ENCODE assay signal across 10 mouse cellular contexts in genomic region chr11:102146005-102146404, GRCm38 (mm10). TPM values are rescaled to one million over a fixed set of nuclear protein-coding genes. Genes with fewer than 3 reads are reported as not detected.
DNase-seq lines count a peak whose midpoint lies in the region; ATAC-seq and TF ChIP-seq lines count a peak whose summit lies in the region.
"Had no signal": no experiment of that assay in that cellular context is flagged by ENCODE, and none has a peak within 500 bp of the region (broad histone marks: within the 10 kb centered on the region; RNA-seq: fewer than 3 reads in every experiment).

No protein-coding gene starts in this region.

- H3K9me3 ChIP-seq in heart, embryonic 14.5 days (ENCODE audit: control insufficient read depth, low read length) = no peaks in the 10 kb centered on the region
- no peaks in the 10 kb centered on the region for H3K9me3 ChIP-seq in intestine, embryonic 14.5 days (ENCODE audit: control insufficient read depth, low read length)
- no peaks in the 10 kb centered on the region for H3K9me3 ChIP-seq in liver, embryonic 14.5 days (ENCODE audit: control insufficient read depth, low read length)

- no peak for DNase-seq in heart, adult 2 months
- DNase-seq in ZHBTc4 (ENCODE audit: low read depth, low spot score) = peak; percentile 47
- peak; percentile 75 for DNase-seq in intestine, embryonic 14.5 days (ENCODE audit: low spot score)
- DNase-seq in liver, embryonic 14.5 days (ENCODE audit: low read depth in 3 of 3, low spot score in 3 of 3) = peak in 2 of 3 experiments; percentile 38 to 44
- DNase-seq in frontal cortex, postnatal 14 days (ENCODE audit: low spot score in 2 of 2) = no peak
- no peak for DNase-seq in thymus, postnatal 14 days
- DNase-seq in right cerebral cortex, postnatal 36 days (ENCODE audit: low spot score in 2 of 2) = no peak

- H3K79me2 ChIP-seq in heart, adult 2 months (replicated peaks; ENCODE audit: control insufficient read depth, insufficient read depth, low read length) = no peaks in the 10 kb centered on the region

- no peak for TF ChIP-seq EP300 in heart, adult 2 months (IDR thresholded peaks at IDR 0.05; ENCODE audit: insufficient read depth, low read depth, low read length)
- no peak for TF ChIP-seq EP300 in liver, embryonic 14.5 days (IDR thresholded peaks at IDR 0.05; ENCODE audit: low read depth)

- H3K27me3 ChIP-seq in heart, embryonic 14.5 days (ENCODE audit: control insufficient read depth, insufficient read depth, low read length) = peaks cover 54% of the 10 kb centered on the region
- H3K27me3 ChIP-seq in heart, adult 2 months (ENCODE audit: control insufficient read depth, insufficient read depth, low read length) = peaks cover 21% of the 10 kb centered on the region
- peaks cover 54% of the 10 kb centered on the region for H3K27me3 ChIP-seq in intestine, embryonic 14.5 days (replicated peaks; ENCODE audit: control insufficient read depth, insufficient read depth, low read length)
- peaks cover 39% of the 10 kb centered on the region for H3K27me3 ChIP-seq in liver, embryonic 14.5 days (ENCODE audit: control insufficient read depth, insufficient read depth, low read length)

- peak overlapping the region; percentile 71 for H3K4me2 ChIP-seq in heart, embryonic 14.5 days (ENCODE audit: low read length)
- peak overlapping the region; percentile 49 for H3K4me2 ChIP-seq in intestine, embryonic 14.5 days (ENCODE audit: low read length)
- peak overlapping the region; percentile 66 for H3K4me2 ChIP-seq in liver, embryonic 14.5 days (ENCODE audit: low read depth)

- no peak for ATAC-seq in heart, embryonic 14.5 days (ENCODE audit: insufficient number of reproducible peaks, insufficient read depth, low FRiP score, low read depth)
- 0 out of 2 replicates have a peak, but pooled peaks have one; percentile 6 for ATAC-seq in intestine, embryonic 14.5 days (replicated peaks; ENCODE audit: low FRiP score, low TSS enrichment, low read depth)
- ATAC-seq in liver, embryonic 14.5 days (ENCODE audit: insufficient read depth) = peak; percentile 67
- ATAC-seq: forebrain, embryonic 16.5 days had no signal

- H3K9ac ChIP-seq in heart, embryonic 14.5 days (ENCODE audit: low read length) = peak overlapping the region; percentile 58
- H3K9ac ChIP-seq in heart, adult 2 months (ENCODE audit: low read depth, low read length) = no peak overlapping the region
- H3K9ac ChIP-seq in intestine, embryonic 14.5 days (ENCODE audit: low read length) = no peak overlapping the region
- H3K9ac ChIP-seq in liver, embryonic 14.5 days (replicated peaks) = peak overlapping the region; percentile 58

- 4% methylated on average over 16 of the region's 16 CpGs for WGBS in heart, embryonic 14.5 days
- whole genome bisulfite sequencing in heart, adult 2 months = 5% methylated on average over 16 of the region's 16 CpGs
- 5% methylated on average over 16 of the region's 16 CpGs for WGBS in intestine, embryonic 14.5 days
- WGBS in liver, embryonic 14.5 days (ENCODE audit: insufficient replicate concordance) = under 1% methylated on average over 16 of the region's 16 CpGs

- H3K27ac ChIP-seq in heart, embryonic 14.5 days (replicated peaks in 1 of 2; ENCODE audit: control insufficient read depth in 1 of 2, insufficient read depth in 1 of 2, low read depth in 2 of 2, low read length in 2 of 2) = no peak overlapping the region
- no peak overlapping the region for H3K27ac ChIP-seq in heart, adult 2 months
- no peak overlapping the region for H3K27ac ChIP-seq in intestine, embryonic 14.5 days (ENCODE audit: low read depth)
- H3K27ac ChIP-seq in liver, embryonic 14.5 days = no peak overlapping the region

- H3K4me3 ChIP-seq in heart, embryonic 14.5 days (ENCODE audit: control insufficient read depth in 1 of 2, insufficient read depth in 1 of 2, low read depth in 1 of 2, low read length in 2 of 2) = peak overlapping the region; percentile 38 to 41
- H3K4me3 ChIP-seq in heart, adult 2 months = no peak overlapping the region
- H3K4me3 ChIP-seq in intestine, embryonic 14.5 days (ENCODE audit: low read depth, low read length) = peak overlapping the region; percentile 17
- H3K4me3 ChIP-seq in liver, embryonic 14.5 days (ENCODE audit: insufficient read depth in 1 of 2, low read depth in 2 of 2, low read length in 2 of 2) = peak overlapping the region; percentile 47 to 56

- H3K36me3 ChIP-seq in heart, embryonic 14.5 days (ENCODE audit: control insufficient read depth, insufficient read depth, low read length) = no peaks in the 10 kb centered on the region
- no peaks in the 10 kb centered on the region for H3K36me3 ChIP-seq in heart, adult 2 months (ENCODE audit: control insufficient read depth, insufficient read depth, low read length)
- H3K36me3 ChIP-seq in intestine, embryonic 14.5 days (ENCODE audit: control insufficient read depth, insufficient read depth, low read length) = no peaks in the 10 kb centered on the region
- H3K36me3 ChIP-seq in liver, embryonic 14.5 days (replicated peaks; ENCODE audit: control insufficient read depth, insufficient read depth, low read depth) = no peaks in the 10 kb centered on the region; the same call in 1 of the 2 replicates

- intact Hi-C loops in heart, adult 2 months (cut with DNase I) = no loop called here

- peaks cover 8 to 24% of the 10 kb centered on the region in 2 experiments; a peak in 3 of 4 replicates for H3K4me1 ChIP-seq in heart, embryonic 14.5 days (ENCODE audit: control insufficient read depth in 2 of 2, insufficient read depth in 2 of 2, low read length in 2 of 2)
- no peaks in the 10 kb centered on the region for H3K4me1 ChIP-seq in heart, adult 2 months (ENCODE audit: control insufficient read depth, insufficient read depth, low read length)
- H3K4me1 ChIP-seq in intestine, embryonic 14.5 days (replicated peaks; ENCODE audit: control insufficient read depth, insufficient read depth, low read length) = peaks cover 8% of the 10 kb centered on the region
- peaks cover 0 to 5% of the 10 kb centered on the region in 2 experiments; a peak in 3 of 4 replicates for H3K4me1 ChIP-seq in liver, embryonic 14.5 days (replicated peaks; ENCODE audit: control insufficient read depth in 2 of 2, insufficient read depth in 2 of 2, low read length in 1 of 2)

- no peak for TF ChIP-seq CTCF in heart, adult 2 months (IDR thresholded peaks at IDR 0.05)
- no peak for TF ChIP-seq CTCF in liver, embryonic 14.5 days (IDR thresholded peaks at IDR 0.05; ENCODE audit: low read depth)

- no peak for TF ChIP-seq POLR2A in heart, adult 2 months (IDR thresholded peaks at IDR 0.05; ENCODE audit: insufficient read depth, low read depth, low read length)

RNA-seq across cellular contexts. Expression of gene Nags, which starts 0.7 kb away (rescaled TPM):
- polyA plus RNA-seq in heart, embryonic 14.5 days (2014; fragmentation: Nextera tagmentation; extraction: Ambion mirVana) = not detected in 2 replicates
- total RNA-seq in heart, adult 2 months (2021) = not detected
- polyA plus RNA-seq in heart, adult 2 months (2012; rRNA removed) = 0.06 and 0.12 TPM in 2 replicates
- polyA plus RNA-seq in intestine, embryonic 14.5 days (2014; fragmentation: Nextera tagmentation; extraction: Ambion mirVana) = 1.7 and 3.4 TPM in 2 replicates
- polyA plus RNA-seq in liver, embryonic 14.5 days (2012; rRNA removed) = 10.1 and 11.3 TPM in 2 replicates
- 7.2 and 7.5 TPM in 2 replicates for polyA plus RNA-seq in liver, embryonic 14.5 days (2014; fragmentation: Nextera tagmentation; extraction: Ambion mirVana)
- total RNA-seq: neutrophil, adult 5-6 weeks had no signal
- polyA plus RNA-seq: forebrain, embryonic 16.5 days had no signal

RNA-seq across cellular contexts. Expression of gene Tmem101, which starts 10.2 kb away (rescaled TPM):
- 28.2 and 34.1 TPM in 2 replicates for polyA plus RNA-seq in heart, embryonic 14.5 days (2014; fragmentation: Nextera tagmentation; extraction: Ambion mirVana)
- total RNA-seq in heart, adult 2 months (2021) = 10 to 100 TPM; 12.2 to 13.6 TPM
- polyA plus RNA-seq in heart, adult 2 months (2012; rRNA removed) = 19.5 and 20.7 TPM in 2 replicates
- 22.6 and 27.1 TPM in 2 replicates for polyA plus RNA-seq in intestine, embryonic 14.5 days (2014; fragmentation: Nextera tagmentation; extraction: Ambion mirVana)
- 8.9 and 9.2 TPM in 2 replicates for polyA plus RNA-seq in liver, embryonic 14.5 days (2012; rRNA removed)
- 7.8 and 8.5 TPM in 2 replicates for polyA plus RNA-seq in liver, embryonic 14.5 days (2014; fragmentation: Nextera tagmentation; extraction: Ambion mirVana)

RNA-seq across cellular contexts. Expression of gene Pyy, which starts 38.4 kb away (rescaled TPM):
- polyA plus RNA-seq in heart, embryonic 14.5 days (2014; fragmentation: Nextera tagmentation; extraction: Ambion mirVana) = not detected in 2 replicates
- total RNA-seq in heart, adult 2 months (2021) = not detected
- not detected in 2 replicates for polyA plus RNA-seq in heart, adult 2 months (2012; rRNA removed)
- 41.5 TPM in 1 of 2 replicates, not detected in the other for polyA plus RNA-seq in intestine, embryonic 14.5 days (2014; fragmentation: Nextera tagmentation; extraction: Ambion mirVana)
- polyA plus RNA-seq in liver, embryonic 14.5 days (2012; rRNA removed) = 0.22 and 0.57 TPM in 2 replicates
- not detected in 2 replicates for polyA plus RNA-seq in liver, embryonic 14.5 days (2014; fragmentation: Nextera tagmentation; extraction: Ambion mirVana)
- total RNA-seq: neutrophil, adult 5-6 weeks had no signal
- polyA plus RNA-seq: forebrain, embryonic 16.5 days had no signal

RNA-seq across cellular contexts. Expression of gene Lsm12, which starts 39.1 kb away (rescaled TPM):
- polyA plus RNA-seq in heart, embryonic 14.5 days (2014; fragmentation: Nextera tagmentation; extraction: Ambion mirVana) = 60.3 and 62.1 TPM in 2 replicates
- total RNA-seq in heart, adult 2 months (2021) = 10 to 100 TPM; 49.4 to 50.2 TPM
- 32.5 and 42.4 TPM in 2 replicates for polyA plus RNA-seq in heart, adult 2 months (2012; rRNA removed)
- polyA plus RNA-seq in intestine, embryonic 14.5 days (2014; fragmentation: Nextera tagmentation; extraction: Ambion mirVana) = 88.4 and 89.9 TPM in 2 replicates
- polyA plus RNA-seq in liver, embryonic 14.5 days (2012; rRNA removed) = 10.4 and 15.4 TPM in 2 replicates
- polyA plus RNA-seq in liver, embryonic 14.5 days (2014; fragmentation: Nextera tagmentation; extraction: Ambion mirVana) = 51.4 and 56.2 TPM in 2 replicates

RNA-seq across cellular contexts. Expression of gene G6pc3, which starts 43.4 kb away (rescaled TPM):
- polyA plus RNA-seq in heart, embryonic 14.5 days (2014; fragmentation: Nextera tagmentation; extraction: Ambion mirVana) = 24.8 and 27.8 TPM in 2 replicates
- 10 to 100 TPM; 44.8 to 50.6 TPM for total RNA-seq in heart, adult 2 months (2021)
- polyA plus RNA-seq in heart, adult 2 months (2012; rRNA removed) = 89.9 and 95.3 TPM in 2 replicates
- polyA plus RNA-seq in intestine, embryonic 14.5 days (2014; fragmentation: Nextera tagmentation; extraction: Ambion mirVana) = 36.0 and 37.4 TPM in 2 replicates
- polyA plus RNA-seq in liver, embryonic 14.5 days (2012; rRNA removed) = 12.6 and 14.8 TPM in 2 replicates
- 7.3 and 10.1 TPM in 2 replicates for polyA plus RNA-seq in liver, embryonic 14.5 days (2014; fragmentation: Nextera tagmentation; extraction: Ambion mirVana)

Comparison
In these comparisons a context has a peak if more than half of its experiments do, and no peak if none do; other contexts are left out.
1. H3K9ac ChIP-seq: peak in heart, embryonic 14.5 days (single experiment) and liver, embryonic 14.5 days (single experiment); none in heart, adult 2 months (single experiment) and intestine, embryonic 14.5 days (single experiment).
2. DNase-seq: peak in ZHBTc4 (single experiment), intestine, embryonic 14.5 days (single experiment) and liver, embryonic 14.5 days (2 of 3); none in heart, adult 2 months (0 of 2), frontal cortex, postnatal 14 days (0 of 2), thymus, postnatal 14 days (single experiment) and right cerebral cortex, postnatal 36 days (0 of 2).
3. Peak in every context shown above with its lines, with median percentiles within 50 percentile points of each other: H3K4me2 ChIP-seq.